Comparison of ENCODE assay signal across 17 mouse cellular contexts in the genomic region with DNA sequence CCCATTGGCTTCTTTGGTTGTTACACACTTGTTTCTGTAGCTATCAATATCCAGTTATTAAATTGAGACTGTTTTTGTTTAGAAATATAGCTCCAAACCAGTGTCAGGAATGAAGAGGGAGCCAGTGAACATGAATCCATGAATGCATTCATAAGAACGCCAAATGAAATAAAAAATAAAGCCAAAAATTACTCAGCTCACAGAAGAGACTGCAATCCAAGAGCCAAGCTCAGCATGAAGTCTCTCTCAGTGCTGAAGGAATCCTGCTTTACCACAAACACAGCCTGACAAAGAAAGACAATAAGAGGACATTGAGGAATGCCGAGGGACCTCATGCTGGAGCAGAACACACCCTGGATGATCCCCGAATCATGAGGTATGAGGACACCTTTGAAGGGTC.
"Had no signal": no experiment of that assay in that cellular context is flagged by ENCODE, and none has a peak within 500 bp of the region (broad histone marks: within the 10 kb centered on the region; RNA-seq: fewer than 3 reads in every experiment).

No protein-coding gene starts in this region.

- ATAC-seq: hindbrain, postnatal 0 days; intestine, embryonic 16.5 days; liver, embryonic 12.5 days had no signal

- DNase-seq: gastrocnemius, postnatal 10 days; gastrocnemius, postnatal 25 days; heart, adult 18-20 months; heart, postnatal 10 days; heart, postnatal 4 days; kidney, adult 11 months; kidney, adult 2 months; kidney, adult 9 months; kidney, postnatal 14 days; kidney, postnatal 36 days; layer of hippocampus, adult 9-11 months; layer of hippocampus, postnatal 36 days; left cerebral cortex, postnatal 4 days; lung, adult 18-20 months had no signal
